Mouse (Mus musculus) heart, postnatal 36 days (tissue): ENCODE measurements at regions not wholly inside any gene's neighbourhood (a gene's known extent, or its start where the extent isn't known, plus 50 kb on each side); places are given as distances from the start of the nearest gene placed in this dataset.
A peak's percentile ranks its signal among the peaks of the same experiment; 100 is the strongest.

Experiments
- DNase-seq, 2 experiments: peaks; one replicate each; pipeline ENCODE4 v3.0.0; 2021 to 2022
- intact Hi-C: fragments of 180-260 bp; cut with DNase I; formaldehyde crosslinking; loops from one replicate; pipeline ENCODE4 v1.15.1; 2025

DNA sequence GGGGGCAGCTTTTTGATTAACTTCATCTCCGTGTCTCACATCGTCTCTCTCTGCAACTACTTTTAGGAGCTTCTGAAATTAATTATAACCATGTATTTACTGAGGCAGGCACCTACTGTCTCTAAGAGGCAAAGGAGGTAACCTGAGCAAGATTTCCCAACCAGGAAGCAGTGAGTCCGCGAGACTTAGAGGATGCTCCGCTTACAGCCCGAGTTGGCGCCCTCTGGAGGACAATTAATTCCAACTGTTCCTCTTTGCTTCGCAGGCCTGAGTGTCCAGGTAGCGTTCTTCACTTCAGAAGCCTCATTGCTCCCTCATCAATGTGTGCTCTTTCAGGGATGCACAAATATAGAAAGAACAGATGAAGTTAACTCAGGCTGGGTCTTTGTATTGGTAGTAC, 296.7 kb downstream of the 1500009L16Rik start:
- peak; percentile 64 to 69 for DNase-seq
- intact Hi-C loops = loop anchor here (2.0 to 5.0 kb wide), 2 partner anchors 122 to 199 kb away; no protein-coding TSS in a partner anchor

DNA sequence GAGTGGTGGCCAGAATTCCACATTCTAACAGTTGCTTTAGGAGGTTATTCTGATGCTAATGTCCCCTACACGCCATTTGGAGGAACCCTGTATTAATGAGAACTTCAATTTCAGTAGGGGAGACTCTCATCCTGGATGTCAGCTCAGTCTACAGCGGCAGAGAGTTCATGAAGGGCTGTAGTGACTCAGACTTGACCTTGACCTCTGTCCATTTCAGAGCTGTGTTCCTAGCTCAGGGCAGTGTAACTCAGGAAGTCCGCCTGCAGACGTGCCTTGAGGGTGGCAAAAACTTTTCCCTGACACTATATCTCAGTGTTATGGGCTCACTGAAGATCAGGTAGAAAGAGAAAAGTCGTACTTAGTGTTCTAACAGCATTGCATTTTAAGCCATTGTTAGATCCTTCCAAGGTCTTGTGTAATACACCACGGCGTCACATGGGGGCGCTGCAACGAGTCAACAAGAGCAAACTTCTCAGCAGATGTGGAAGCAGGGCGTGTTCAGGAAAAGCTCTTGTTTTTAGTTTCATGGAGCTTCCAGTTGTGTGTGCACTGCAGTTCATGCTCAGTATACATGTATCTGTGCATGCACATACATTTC, 297.5 kb downstream of the 1500009L16Rik start:
- intact Hi-C loops = loop anchor here (1.0 kb wide), 1 partner anchor 418 kb away; no protein-coding TSS in a partner anchor
- DNase-seq = peak; percentile 57 to 76

GRCm38 (mm10) chr10:84021167-84022120, 298.8 kb downstream of the 1500009L16Rik start:
- DNase-seq = no peak
- intact Hi-C loops = no loop called here

- intact Hi-C loops = loop anchor here (2.0 kb wide), 1 partner anchor 33 kb away; no protein-coding TSS in a partner anchor
- DNase-seq = no peak
Measured at GRCm38 (mm10) chr10:84024294-84024693, 301.6 kb downstream of the 1500009L16Rik start.

DNA sequence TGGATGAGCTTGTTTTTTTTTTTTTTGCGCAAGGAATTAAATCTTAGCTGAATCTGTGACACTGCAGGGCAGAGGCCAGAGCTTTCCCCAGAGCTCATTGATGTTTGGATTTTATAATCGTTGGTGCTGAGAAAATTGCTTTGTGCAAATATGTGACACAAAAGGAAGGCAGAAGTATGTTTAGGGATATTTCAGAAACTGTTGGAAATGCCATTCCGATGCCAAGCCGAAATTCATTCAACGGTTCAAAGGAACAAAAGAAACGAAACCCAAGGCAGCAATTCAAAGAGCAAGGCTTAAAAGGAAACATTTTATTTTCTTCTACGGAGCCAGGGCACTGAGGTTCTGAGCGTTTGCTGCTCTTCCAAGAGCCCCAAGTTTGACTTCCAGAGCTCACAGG, 302.2 kb downstream of the 1500009L16Rik start:
- DNase-seq = no peak
- intact Hi-C loops = loop anchor here (2.0 kb wide), 1 partner anchor 32 kb away; no protein-coding TSS in a partner anchor

DNA sequence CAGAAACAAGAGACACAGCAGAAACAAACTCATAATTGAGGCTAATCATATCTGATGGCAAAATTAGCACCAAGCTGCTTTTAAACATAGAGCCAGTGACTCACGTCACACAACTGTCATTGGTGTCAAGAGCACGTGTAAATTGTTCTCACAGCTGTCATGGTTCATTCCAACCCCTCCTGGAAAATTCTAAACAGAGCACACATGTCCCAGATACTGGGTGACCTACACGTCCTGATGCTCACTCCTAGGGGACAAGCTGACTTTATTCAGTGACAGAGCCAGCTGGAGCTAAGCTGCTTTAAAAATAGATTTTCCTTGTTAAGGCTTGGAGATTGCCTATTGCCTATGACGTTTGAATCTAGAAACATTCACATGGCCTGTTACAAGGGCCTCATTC, 304.1 kb downstream of the 1500009L16Rik start:
- intact Hi-C loops = no loop called here
- no peak for DNase-seq

GRCm38 (mm10) chr10:84036131-84036877, 313.6 kb downstream of the 1500009L16Rik start:
- intact Hi-C loops = no loop called here
- no peak for DNase-seq

DNA sequence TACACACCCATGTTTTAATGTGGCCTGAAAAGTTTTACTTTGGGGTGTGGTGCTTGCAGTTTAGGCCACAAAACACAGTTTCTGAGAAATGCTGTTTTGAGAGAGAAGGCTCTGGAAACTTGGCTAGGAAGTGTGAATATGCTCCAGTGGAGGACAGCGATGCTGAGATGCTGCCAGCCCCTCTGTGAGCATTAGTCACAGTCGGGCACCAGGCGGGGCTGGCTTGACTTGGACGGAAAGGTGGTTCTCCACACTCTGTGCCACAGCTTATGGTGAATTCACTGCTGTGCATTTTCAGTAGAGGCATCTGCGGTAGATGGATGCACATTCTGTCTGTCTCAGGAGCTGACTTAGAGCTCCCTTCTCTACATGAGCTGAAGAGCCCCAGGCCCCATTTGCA, 326.0 kb downstream of the 1500009L16Rik start:
- DNase-seq = no peak
- intact Hi-C loops = no loop called here

DNA sequence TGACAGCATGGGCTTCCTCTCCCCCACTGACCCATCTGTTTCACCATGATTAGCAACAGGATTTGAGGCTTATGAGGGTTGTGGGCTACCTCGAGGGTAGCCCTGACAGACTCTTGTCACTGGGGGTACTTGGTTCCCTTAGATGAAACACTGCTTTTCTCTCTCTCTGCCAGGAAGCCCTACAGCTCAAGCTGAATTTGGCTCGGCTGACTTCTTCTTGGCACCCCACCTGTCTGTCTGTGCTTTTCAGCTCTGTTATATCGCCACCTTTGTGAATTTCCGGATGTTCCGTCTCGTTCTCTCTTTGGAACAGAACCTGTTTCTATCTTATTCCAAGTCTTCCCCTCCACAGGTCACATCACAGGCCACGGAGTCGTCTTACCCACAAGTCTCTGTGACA, 330.0 kb downstream of the 1500009L16Rik start:
- intact Hi-C loops = no loop called here
- DNase-seq = no peak

DNA sequence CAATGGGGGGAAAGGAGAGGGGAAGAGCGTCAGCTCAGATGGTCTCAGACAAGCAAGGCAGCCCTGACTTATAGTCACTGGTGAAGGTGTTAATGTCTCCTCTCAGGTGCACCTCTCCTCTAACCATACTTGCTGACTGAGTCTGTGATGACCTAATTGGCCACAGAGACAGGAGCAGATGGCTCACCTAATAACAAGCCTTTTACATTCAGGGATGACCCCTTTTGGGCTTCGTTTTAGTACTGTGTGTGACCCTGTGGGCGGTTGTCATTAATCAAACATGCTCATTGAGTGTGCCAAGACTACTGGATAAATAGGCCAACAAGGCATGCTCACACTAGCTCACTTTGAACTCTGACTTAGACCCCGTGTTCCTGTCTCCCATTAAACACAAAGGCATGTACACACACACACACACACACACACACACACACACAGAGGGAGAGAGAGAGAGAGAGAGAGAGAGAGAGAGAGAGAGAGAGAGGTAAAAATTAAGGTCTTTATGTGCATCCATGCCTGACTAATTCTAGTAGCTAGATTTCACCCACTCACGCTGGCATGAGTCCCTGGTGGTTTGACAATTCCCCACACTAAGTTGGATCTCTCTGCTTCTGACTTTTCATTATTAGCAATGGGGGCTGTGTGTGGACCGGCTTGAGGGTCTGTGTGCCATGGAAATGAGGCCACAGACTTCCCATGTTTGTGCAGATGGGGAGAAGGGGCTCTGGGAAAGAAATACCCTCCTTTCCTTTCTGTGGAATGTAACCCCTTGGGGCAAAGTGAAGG, 332.1 kb downstream of the 1500009L16Rik start:
- intact Hi-C loops = loop anchor here (2.0 kb wide), 2 partner anchors 24 to 60 kb away; no protein-coding TSS in a partner anchor

DNA sequence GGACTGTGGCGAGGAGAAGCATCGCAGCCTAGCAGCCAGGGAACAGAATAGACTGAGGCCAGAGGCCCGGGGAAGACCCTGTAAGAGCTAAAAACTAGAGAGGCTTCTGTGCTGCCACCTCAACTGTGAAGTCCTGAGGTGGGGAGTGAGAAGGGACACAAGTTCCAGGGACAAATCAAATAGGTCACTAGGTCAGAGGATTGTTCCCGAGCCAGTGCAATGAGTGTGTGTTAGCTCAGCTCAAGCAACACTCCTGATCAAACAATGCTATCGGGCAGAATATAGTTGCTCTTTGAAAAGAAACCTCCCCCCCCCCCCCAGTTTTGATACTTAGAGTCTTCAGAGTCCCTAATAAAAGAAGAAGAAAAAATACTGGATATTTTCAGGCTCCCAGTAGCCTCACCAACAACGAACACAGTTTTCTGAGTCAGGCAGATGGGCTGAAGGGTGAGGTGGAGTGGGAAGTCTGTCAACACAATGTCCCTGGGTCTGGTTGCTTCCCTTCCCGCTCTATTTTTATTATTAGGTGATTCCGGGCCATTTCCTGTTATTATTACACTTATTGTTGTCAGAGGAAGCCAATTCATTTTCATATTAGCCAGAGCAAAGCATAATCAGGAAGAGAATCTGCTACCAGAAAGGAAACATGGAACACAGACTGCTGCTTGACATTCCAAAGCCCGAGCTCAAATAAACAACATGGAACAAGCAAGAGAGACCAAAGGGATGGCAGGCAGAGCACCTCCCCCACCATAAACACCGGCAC, 332.9 kb downstream of the 1500009L16Rik start:
- intact Hi-C loops = loop anchor here (2.0 kb wide), 3 partner anchors 25 to 61 kb away; no protein-coding TSS in a partner anchor

More for the DNA sequence above, 332.1 kb downstream of the 1500009L16Rik start:
- no peak for DNase-seq

GRCm38 (mm10) chr10:84056323-84057169, 333.9 kb downstream of the 1500009L16Rik start:
- intact Hi-C loops = loop anchor here (2.0 kb wide), 1 partner anchor 32 kb away; no protein-coding TSS in a partner anchor
- DNase-seq = peak in 1 of 2 experiments; percentile 40

More for the DNA sequence above, 332.9 kb downstream of the 1500009L16Rik start:
- DNase-seq = no peak

GRCm38 (mm10) chr10:84058301-84058700, 335.6 kb downstream of the 1500009L16Rik start:
- intact Hi-C loops = no loop called here
- DNase-seq = no peak

- no peak for DNase-seq
- intact Hi-C loops = loop anchor here (2.0 kb wide), 2 partner anchors 189 to 381 kb away; partner anchors contain the start of gene Nuak1
Measured at GRCm38 (mm10) chr10:84059646-84060491, 337.2 kb downstream of the 1500009L16Rik start.

GRCm38 (mm10) chr10:84060492-84061218, 338.0 kb downstream of the 1500009L16Rik start:
- intact Hi-C loops = loop anchor here (2.0 kb wide), 2 partner anchors 190 to 380 kb away; partner anchors contain the start of gene Nuak1

DNA sequence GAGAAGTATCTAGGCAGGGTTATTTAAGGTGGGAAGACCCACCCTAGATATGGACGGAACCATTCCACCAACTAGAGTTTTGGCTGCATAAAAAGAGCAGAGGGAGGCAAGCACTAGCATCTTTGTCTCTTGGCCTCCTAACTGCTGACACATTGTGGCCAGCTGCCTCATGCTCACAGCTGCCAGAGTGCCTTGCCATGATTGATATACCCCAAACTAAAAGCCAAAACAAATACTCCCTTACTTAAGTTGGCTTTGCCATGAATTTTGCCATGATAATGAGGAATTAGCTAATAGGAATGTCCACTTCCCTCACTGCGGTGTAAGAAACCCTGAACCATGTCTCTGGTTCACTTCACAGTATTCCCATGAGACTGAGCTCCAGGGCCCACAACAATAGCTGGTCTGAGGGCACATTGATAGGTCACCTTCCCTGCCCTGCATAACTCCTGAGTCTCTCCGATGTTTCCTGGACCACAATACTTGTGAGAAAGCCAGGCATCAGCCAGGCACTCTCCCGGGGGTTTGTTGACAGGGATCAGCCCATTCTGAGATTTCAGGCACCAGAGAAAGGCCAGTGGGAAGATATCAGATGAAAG, 344.5 kb downstream of the 1500009L16Rik start:
- intact Hi-C loops = no loop called here
- peak in 1 of 2 experiments; percentile 45 for DNase-seq

More at GRCm38 (mm10) chr10:84060492-84061218, 338.0 kb downstream of the 1500009L16Rik start:
- peak; percentile 85 to 89 for DNase-seq
